Mouse (Mus musculus): ENCODE measurements around the gene Gm4737. TPM values are rescaled to one million over a fixed set of nuclear protein-coding genes. Genes with fewer than 3 reads are reported as not detected.

Gm4737 gene
- 19.3 TPM for total RNA-seq (2023)

DNA sequence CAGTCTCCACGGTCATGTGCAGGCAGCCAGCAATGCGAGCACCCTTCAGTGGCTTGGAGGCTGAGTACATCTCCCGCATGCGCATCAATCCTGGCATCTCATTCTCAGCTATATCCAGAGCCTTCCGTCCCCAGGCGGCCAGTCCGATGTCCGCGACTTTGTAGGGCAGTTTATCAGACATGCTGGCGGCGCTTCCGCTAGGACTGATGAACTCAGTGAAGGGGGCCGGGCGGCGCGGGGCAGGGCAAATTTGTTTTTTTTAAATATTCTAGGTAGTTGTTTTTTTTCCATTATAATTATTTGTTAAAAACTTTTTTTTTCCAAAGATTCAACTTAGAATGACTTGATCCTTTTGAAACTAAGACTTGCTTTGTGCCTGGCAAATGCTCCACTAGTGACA is at the start of gene Gm4737:
TSS of gene Gm4737 (minus strand) at position 246 of the 400 bp plus-strand sequence.

DNA sequence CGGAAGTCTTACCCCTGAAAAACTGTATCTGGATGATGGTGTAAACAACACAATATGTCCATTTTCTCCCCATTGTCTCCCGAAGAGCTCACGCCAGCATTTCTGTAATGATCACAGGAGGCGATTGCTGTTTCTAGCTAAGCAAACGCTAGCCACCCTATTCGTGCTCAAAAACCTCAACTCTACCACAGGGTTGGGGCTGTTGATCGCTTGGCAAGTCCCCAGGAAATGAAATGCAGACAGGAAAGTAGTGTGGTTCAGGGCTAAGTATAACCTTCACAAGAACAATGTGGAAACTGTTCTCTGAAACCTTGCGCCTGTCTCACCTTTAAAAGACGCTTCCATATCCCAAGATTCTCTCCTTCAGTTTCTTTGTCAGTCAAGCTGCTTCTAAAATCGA is 34.9 kb downstream of the Gm4737 start, which contains the start of gene Cd96:
TSS of gene Cd96 (minus strand) at position 232 of the 400 bp plus-strand sequence.

Other genes with a start within 250 kb of the Gm4737 start
- gene Phldb2, start 201.5 kb downstream of the Gm4737 start, total RNA-seq (2023), result 0.70 TPM
- 34.0 TPM for gene Plcxd2, start 144.9 kb downstream of the Gm4737 start, total RNA-seq (2023)
- 69.2 TPM for gene Cd96, start 34.8 kb downstream of the Gm4737 start, total RNA-seq (2023)